Mouse (Mus musculus) lung, postnatal 0 days (tissue): ENCODE results near the gene Arid2. TPM values are rescaled to one million over a fixed set of nuclear protein-coding genes. Genes with fewer than 3 reads are reported as not detected.

Source experiments
- ATAC-seq: fragments of 200-750 bp; cut with Nextera tagmentation; 2 replicates; pipeline ENCODE4 v1.8.0; 2017; ENCODE audit warnings: moderate library complexity
- DNase-seq: peaks from one replicate; pipeline ENCODE4 v3.0.0-alpha.2; 2016; ENCODE audit warnings: low spot score
- H3K27ac ChIP-seq: fragments of 300-500 bp; sonication (generic); 2 replicates; pipeline ENCODE4 v1.5.1; 2014; ENCODE audit warnings: antibody characterized with exemption, mild to moderate bottlenecking, low read length, mixed read lengths
- H3K27me3 ChIP-seq: fragments of 300-500 bp; sonication (generic); replicated peaks from 2 replicates; pipeline ENCODE4 v1.6.1; 2014; ENCODE audit warnings: low read length, mixed read lengths; ENCODE audit not compliant: insufficient read depth
- H3K36me3 ChIP-seq: fragments of 300-500 bp; sonication (generic); 2 replicates; pipeline ENCODE4 v1.6.1; 2014; ENCODE audit warnings: low read length, mixed read lengths; ENCODE audit not compliant: insufficient read depth
- H3K4me1 ChIP-seq: fragments of 300-500 bp; sonication (generic); 2 replicates; pipeline ENCODE4 v1.6.1; 2014; ENCODE audit warnings: antibody characterized with exemption, low read depth, low read length, mixed read lengths; ENCODE audit not compliant: insufficient read depth
- H3K4me2 ChIP-seq: fragments of 300-500 bp; sonication (generic); replicated peaks from 2 replicates; pipeline ENCODE4 v1.6.1; 2014; ENCODE audit warnings: low read depth, mild to moderate bottlenecking, low read length, moderate library complexity, mixed read lengths
- H3K4me3 ChIP-seq: fragments of 300-500 bp; sonication (generic); 2 replicates; pipeline ENCODE4 v1.5.1; 2014; ENCODE audit warnings: low read depth, low read length
- H3K9ac ChIP-seq: fragments of 300-500 bp; sonication (generic); replicated peaks from 2 replicates; pipeline ENCODE4 v1.6.1; 2014; ENCODE audit warnings: low read depth, mild to moderate bottlenecking
- H3K9me3 ChIP-seq: fragments of 300-500 bp; sonication (generic); 2 replicates; pipeline ENCODE4 v1.6.1; 2016; ENCODE audit warnings: low read length, mixed read lengths
- CTCF ChIP-seq: IDR thresholded peaks from 2 replicates; pipeline ENCODE4 v1.5.1; 2016; ENCODE audit warnings: antibody characterized with exemption, mild to moderate bottlenecking
- EP300 ChIP-seq: IDR thresholded peaks from 2 replicates; pipeline ENCODE4 v1.6.1; 2016; ENCODE audit warnings: antibody characterized with exemption, mild to moderate bottlenecking, control low read depth
- WGBS: fragments of 180-500 bp; shearing (Covaris S2); extraction: QIAGEN DNeasy Blood & Tissue Kit; methylation state at CpG from one replicate; pipeline ENCODE4 v1.1.7; 2014; 5-methylcytosine and 5-hydroxymethylcytosine counted together
- polyA plus RNA-seq: library from polyadenylated mRNA; unstranded; fragments of >200 nt; fragmentation: Nextera tagmentation; extraction: Ambion mirVana; gene quantifications from 2 replicates; pipeline ENCODE4 v1.2.1, GENCODE M21; 2015

The Arid2 gene
- polyA plus RNA-seq, 1 experiment from 2014 or later = 15.3 TPM

- no peak for TF ChIP-seq EP300
- no peak for TF ChIP-seq CTCF
- WGBS = 94% methylated on average over 18 of the region's 18 CpGs
- no peak overlapping the region for H3K9ac ChIP-seq
- no peaks in the 10 kb centered on the region for H3K4me1 ChIP-seq
- no peak for DNase-seq
- H3K36me3 ChIP-seq = peaks cover 31% of the 10 kb centered on the region
- no peak overlapping the region for H3K4me2 ChIP-seq
- ATAC-seq = no peak
- H3K4me3 ChIP-seq = no peak overlapping the region
- no peaks in the 10 kb centered on the region for H3K9me3 ChIP-seq
- H3K27ac ChIP-seq = no peak overlapping the region
- H3K27me3 ChIP-seq = no peaks in the 10 kb centered on the region
These were observed 84.0 kb downstream of the Arid2 start for GRCm38 (mm10) chr15:96371311-96371710.

DNA sequence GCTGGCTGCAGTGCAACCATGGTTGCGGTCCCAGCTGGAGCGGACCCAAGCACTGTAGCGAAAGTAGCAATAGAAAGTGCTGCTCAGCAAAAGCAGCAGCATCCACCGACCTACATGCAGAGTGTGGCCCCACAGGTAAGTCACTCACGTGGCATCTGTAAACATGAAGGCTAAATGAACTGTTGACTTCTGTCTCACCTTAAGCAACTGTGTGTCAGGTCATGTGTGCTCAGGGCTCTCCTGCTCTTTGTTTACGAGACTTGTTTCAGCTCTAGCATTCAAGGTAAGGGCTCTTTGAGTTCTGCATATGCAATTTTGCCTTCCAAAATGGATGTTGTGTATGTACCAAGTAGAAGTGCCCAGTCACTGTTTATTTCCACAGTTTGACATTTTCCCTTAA is 85.3 kb downstream of the Arid2 start:
- Histone ChIP-seq H3K4me3 (no peak overlapping the region), H3K4me1 (no peaks in the 10 kb centered on the region), H3K27me3 (no peaks in the 10 kb centered on the region), H3K27ac (no peak overlapping the region), H3K4me2 (no peak overlapping the region), H3K9me3 (no peaks in the 10 kb centered on the region), H3K36me3 (peaks cover 31% of the 10 kb centered on the region), H3K9ac (no peak overlapping the region)
- no peak for ATAC-seq
- no peak for DNase-seq
- TF ChIP-seq EP300 (no peak), CTCF (no peak)
- WGBS = 91% methylated on average over 6 of the region's 6 CpGs

DNA sequence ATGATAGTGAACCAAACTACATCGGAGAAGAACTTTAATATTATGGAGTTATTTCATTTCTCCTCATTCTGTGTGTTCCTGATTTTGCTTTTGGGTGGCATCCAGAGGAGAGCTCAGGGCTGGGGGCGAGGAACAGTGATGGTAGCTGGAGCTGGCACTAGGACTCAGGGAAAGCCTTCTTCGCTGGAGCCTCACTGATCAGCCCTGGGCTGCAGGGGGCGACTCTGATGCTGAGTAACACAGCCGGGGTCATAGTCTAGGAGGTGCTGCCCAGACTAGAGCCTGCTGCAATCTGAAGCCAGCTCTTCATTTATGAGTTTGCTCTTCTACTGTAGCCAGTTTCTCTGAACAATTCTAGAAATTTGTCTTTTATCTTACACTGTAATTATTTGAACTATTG is 85.8 kb downstream of the Arid2 start:
- H3K27me3 ChIP-seq = no peaks in the 10 kb centered on the region
- H3K36me3 ChIP-seq = peaks cover 31% of the 10 kb centered on the region
- H3K4me1 ChIP-seq = no peaks in the 10 kb centered on the region
- no peak overlapping the region for H3K9ac ChIP-seq
- no peaks in the 10 kb centered on the region for H3K9me3 ChIP-seq
- no peak overlapping the region for H3K27ac ChIP-seq
- no peak overlapping the region for H3K4me3 ChIP-seq
- H3K4me2 ChIP-seq = no peak overlapping the region
- no peak for DNase-seq
- WGBS = 82% methylated on average over 5 of the region's 5 CpGs
- peak; percentile 43 for TF ChIP-seq CTCF
- no peak for TF ChIP-seq EP300
- ATAC-seq = no peak

- Histone ChIP-seq H3K4me2 (no peak overlapping the region), H3K27ac (no peak overlapping the region), H3K36me3 (peaks cover 11% of the 10 kb centered on the region), H3K27me3 (no peaks in the 10 kb centered on the region), H3K4me1 (no peaks in the 10 kb centered on the region), H3K9ac (no peak overlapping the region), H3K9me3 (no peaks in the 10 kb centered on the region), H3K4me3 (no peak overlapping the region)
- WGBS = 89% methylated on average over 2 of the region's 2 CpGs
- TF ChIP-seq EP300 = no peak
- TF ChIP-seq CTCF = no peak
- ATAC-seq = no peak
- no peak for DNase-seq
These were observed 88.9 kb downstream of the Arid2 start for GRCm38 (mm10) chr15:96376214-96376613.

- Histone ChIP-seq H3K36me3 (peaks cover 2% of the 10 kb centered on the region; the same call in 1 of the 2 replicates), H3K9me3 (no peaks in the 10 kb centered on the region), H3K4me3 (no peak overlapping the region), H3K4me2 (no peak overlapping the region), H3K27me3 (no peaks in the 10 kb centered on the region), H3K4me1 (no peaks in the 10 kb centered on the region), H3K9ac (no peak overlapping the region), H3K27ac (peak overlapping the region; percentile 14; the same call in 1 of the 2 replicates)
- 40% methylated on average over 5 of the region's 5 CpGs for WGBS
- no peak for TF ChIP-seq CTCF
- TF ChIP-seq EP300 = no peak
- ATAC-seq = peak; percentile 59
- peak; percentile 52 for DNase-seq
These were observed 89.9 kb downstream of the Arid2 start for GRCm38 (mm10) chr15:96377263-96377662.

DNA sequence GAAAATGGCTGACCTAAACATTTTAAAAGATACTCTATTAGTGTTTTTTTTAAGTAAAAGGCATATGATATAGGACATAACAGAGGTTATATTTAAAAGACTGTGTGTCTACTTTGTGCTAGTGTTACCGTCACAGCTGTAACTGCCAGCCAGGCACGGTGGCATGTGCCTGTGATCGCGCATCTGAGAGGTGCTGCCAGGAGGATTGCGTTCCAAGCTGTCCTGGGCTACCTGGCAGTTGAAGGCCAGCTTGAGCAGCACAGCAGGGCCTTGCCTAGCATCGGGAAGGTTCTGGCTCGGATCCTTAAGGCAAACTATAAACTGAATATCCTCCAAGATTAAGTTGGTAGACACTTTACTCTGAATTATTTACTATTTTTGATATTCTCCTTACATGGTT is 90.4 kb downstream of the Arid2 start:
- no peaks in the 10 kb centered on the region for H3K27me3 ChIP-seq
- no peak overlapping the region for H3K9ac ChIP-seq
- H3K27ac ChIP-seq = no peak overlapping the region
- H3K4me3 ChIP-seq = no peak overlapping the region
- TF ChIP-seq CTCF (no peak), EP300 (no peak)
- DNase-seq (no peak), ATAC-seq (no peak)
- 85% methylated on average over 7 of the region's 7 CpGs for WGBS
- no peak overlapping the region for H3K4me2 ChIP-seq
- no peaks in the 10 kb centered on the region for H3K9me3 ChIP-seq
- H3K36me3 ChIP-seq = peaks cover 4% of the 10 kb centered on the region; the same call in 1 of the 2 replicates
- H3K4me1 ChIP-seq = no peaks in the 10 kb centered on the region

- peaks cover 4% of the 10 kb centered on the region; the same call in 1 of the 2 replicates for H3K36me3 ChIP-seq
- WGBS = 77% methylated on average over 11 of the region's 11 CpGs
These were observed 94.9 kb downstream of the Arid2 start for GRCm38 (mm10) chr15:96382223-96382622.

More at GRCm38 (mm10) chr15:96382223-96382622, 94.9 kb downstream of the Arid2 start:
- ATAC-seq = no peak
- no peak for DNase-seq
- TF ChIP-seq CTCF (no peak), EP300 (no peak)
- Histone ChIP-seq H3K4me3 (no peak overlapping the region), H3K9ac (no peak overlapping the region), H3K4me1 (no peaks in the 10 kb centered on the region), H3K27ac (no peak overlapping the region), H3K4me2 (no peak overlapping the region), H3K27me3 (no peaks in the 10 kb centered on the region), H3K9me3 (no peaks in the 10 kb centered on the region)
